Comparison of ENCODE assay signal across 9 mouse cellular contexts in genomic region chr4:136104590-136105337, GRCm38 (mm10). TPM values are rescaled to one million over a fixed set of nuclear protein-coding genes. Genes with fewer than 3 reads are reported as not detected.
DNase-seq lines count a peak whose midpoint lies in the region; ATAC-seq and TF ChIP-seq lines count a peak whose summit lies in the region.
"Had no signal": no experiment of that assay in that cellular context is flagged by ENCODE, and none has a peak within 500 bp of the region (broad histone marks: within the 10 kb centered on the region; RNA-seq: fewer than 3 reads in every experiment).

No protein-coding gene starts in this region.

- peak overlapping the region; percentile 17; the same call in 1 of the 2 replicates for H3K4me3 ChIP-seq in liver, adult 2 months (ENCODE audit: insufficient read depth, low read depth, low read length)
- H3K4me3 ChIP-seq in liver, postnatal 0 days (ENCODE audit: low read depth, low read length) = no peak overlapping the region
- no peak overlapping the region; the same call in 1 of the 2 replicates for H3K4me3 ChIP-seq in heart, embryonic 16.5 days (ENCODE audit: low read length)
- peak overlapping the region; percentile 11; the same call in 1 of the 2 replicates for H3K4me3 ChIP-seq in kidney, postnatal 0 days (replicated peaks; ENCODE audit: low read depth, low read length)
- no peak overlapping the region for H3K4me3 ChIP-seq in midbrain, embryonic 13.5 days (replicated peaks)

- TF ChIP-seq CTCF in liver, adult 2 months (IDR thresholded peaks at IDR 0.05; ENCODE audit: low read depth, low read length) = no peak
- no peak for TF ChIP-seq CTCF in liver, postnatal 0 days (IDR thresholded peaks at IDR 0.05; ENCODE audit: low read depth)
- TF ChIP-seq CTCF in kidney, postnatal 0 days (IDR thresholded peaks at IDR 0.05; ENCODE audit: low read depth) = no peak

- 0 out of 2 replicates have a peak overlapping the region, but pooled peaks have one; percentile 33 for H3K9ac ChIP-seq in liver, adult 2 months (ENCODE audit: low read depth, low read length)
- no peak overlapping the region for H3K9ac ChIP-seq in liver, postnatal 0 days (replicated peaks)
- 0 out of 2 replicates have a peak overlapping the region, but pooled peaks have one; percentile 3 for H3K9ac ChIP-seq in heart, embryonic 16.5 days (ENCODE audit: low read length)
- no peak overlapping the region for H3K9ac ChIP-seq in kidney, postnatal 0 days (ENCODE audit: low read depth, low read length)
- H3K9ac ChIP-seq in midbrain, embryonic 13.5 days (replicated peaks) = peak overlapping the region; percentile 39; the same call in 1 of the 2 replicates

- no peak for TF ChIP-seq POLR2A in liver, adult 2 months (IDR thresholded peaks at IDR 0.05; ENCODE audit: extremely low read depth, insufficient read depth, low read length)

- H3K27me3 ChIP-seq in liver, adult 2 months (ENCODE audit: control insufficient read depth, insufficient read depth, low read length) = no peaks in the 10 kb centered on the region
- H3K27me3 ChIP-seq in liver, postnatal 0 days (ENCODE audit: insufficient read depth, low read length) = no peaks in the 10 kb centered on the region
- H3K27me3 ChIP-seq in heart, embryonic 16.5 days (ENCODE audit: control insufficient read depth, insufficient read depth, low read length) = no peaks in the 10 kb centered on the region
- no peaks in the 10 kb centered on the region for H3K27me3 ChIP-seq in kidney, postnatal 0 days (ENCODE audit: insufficient read depth, low read length)
- H3K27me3 ChIP-seq in midbrain, embryonic 13.5 days = peaks cover 37% of the 10 kb centered on the region
- H3K27me3 ChIP-seq: Patski had no signal

- H3K36me3 ChIP-seq in liver, adult 2 months (ENCODE audit: control insufficient read depth, insufficient read depth, low read length) = no peaks in the 10 kb centered on the region
- no peaks in the 10 kb centered on the region for H3K36me3 ChIP-seq in liver, postnatal 0 days (replicated peaks; ENCODE audit: insufficient read depth, low read length)
- no peaks in the 10 kb centered on the region for H3K36me3 ChIP-seq in heart, embryonic 16.5 days (ENCODE audit: control insufficient read depth, insufficient read depth)
- H3K36me3 ChIP-seq in kidney, postnatal 0 days (ENCODE audit: insufficient read depth, low read length) = no peaks in the 10 kb centered on the region
- H3K36me3 ChIP-seq in midbrain, embryonic 13.5 days = no peaks in the 10 kb centered on the region

- no peak for DNase-seq in liver, adult 2 months (ENCODE audit: extremely low read depth, low read depth, low spot score)
- no peak for DNase-seq in liver, postnatal 0 days
- DNase-seq in embryo, embryonic 10 days (ENCODE audit: low spot score) = peak; percentile 67
- peak; percentile 53 for DNase-seq in kidney, postnatal 0 days (ENCODE audit: low spot score)
- no peak for DNase-seq in spleen, adult 12 weeks (ENCODE audit: low spot score)
- DNase-seq in thymus, postnatal 10 days (ENCODE audit: low spot score in 2 of 2) = no peak

- H3K4me2 ChIP-seq in liver, postnatal 0 days (ENCODE audit: low read depth, low read length) = no peak overlapping the region
- H3K4me2 ChIP-seq in heart, embryonic 16.5 days (ENCODE audit: low read depth, low read length) = peak overlapping the region; percentile 30; the same call in 1 of the 2 replicates
- H3K4me2 ChIP-seq in kidney, postnatal 0 days (ENCODE audit: low read length) = peak overlapping the region; percentile 42
- H3K4me2 ChIP-seq in midbrain, embryonic 13.5 days (replicated peaks) = peak overlapping the region; percentile 25

- 63% methylated on average over 18 of the region's 18 CpGs for WGBS in liver, adult 2 months
- 57% methylated on average over 18 of the region's 18 CpGs for WGBS in liver, postnatal 0 days (ENCODE audit: insufficient replicate concordance)
- WGBS in heart, embryonic 16.5 days = 29% methylated on average over 18 of the region's 18 CpGs
- 11% methylated on average over 18 of the region's 18 CpGs for WGBS in kidney, postnatal 0 days
- WGBS in midbrain, embryonic 13.5 days = 6% methylated on average over 18 of the region's 18 CpGs

- TF ChIP-seq EP300 in liver, postnatal 0 days (IDR thresholded peaks at IDR 0.05; ENCODE audit: low read depth) = no peak

- no peak overlapping the region; the same call in 1 of the 2 replicates for H3K27ac ChIP-seq in liver, adult 2 months (replicated peaks; ENCODE audit: insufficient read depth, low read depth, low read length)
- H3K27ac ChIP-seq in liver, postnatal 0 days (ENCODE audit: low read depth) = no peak overlapping the region
- H3K27ac ChIP-seq in heart, embryonic 16.5 days (ENCODE audit: low read length) = peak overlapping the region; percentile 40; the same call in 1 of the 2 replicates
- peak overlapping the region; percentile 80 for H3K27ac ChIP-seq in kidney, postnatal 0 days
- H3K27ac ChIP-seq in midbrain, embryonic 13.5 days = no peak overlapping the region

- no peaks in the 10 kb centered on the region for H3K4me1 ChIP-seq in liver, adult 2 months (ENCODE audit: control insufficient read depth, insufficient read depth, low read length)
- peaks cover 1% of the 10 kb centered on the region; the same call in 1 of the 2 replicates for H3K4me1 ChIP-seq in liver, postnatal 0 days (ENCODE audit: insufficient read depth)
- peaks cover 8% of the 10 kb centered on the region for H3K4me1 ChIP-seq in heart, embryonic 16.5 days (ENCODE audit: control insufficient read depth, insufficient read depth, low read length)
- H3K4me1 ChIP-seq in kidney, postnatal 0 days (replicated peaks; ENCODE audit: insufficient read depth, low read length) = peaks cover 16% of the 10 kb centered on the region; the same call in 1 of the 2 replicates
- H3K4me1 ChIP-seq in midbrain, embryonic 13.5 days (replicated peaks) = peaks cover 10% of the 10 kb centered on the region

- no peaks in the 10 kb centered on the region for H3K79me2 ChIP-seq in liver, adult 2 months (ENCODE audit: control insufficient read depth, insufficient read depth, low read length)

- no peaks in the 10 kb centered on the region for H3K9me3 ChIP-seq in liver, postnatal 0 days (ENCODE audit: low read length)
- 0 out of 2 replicates have a peak, but pooled peaks cover 2% of the 10 kb centered on the region for H3K9me3 ChIP-seq in heart, embryonic 16.5 days (replicated peaks; ENCODE audit: control insufficient read depth, low read length)
- H3K9me3 ChIP-seq in kidney, postnatal 0 days (replicated peaks; ENCODE audit: low read length) = no peaks in the 10 kb centered on the region
- no peaks in the 10 kb centered on the region for H3K9me3 ChIP-seq in midbrain, embryonic 13.5 days

- ATAC-seq in liver, postnatal 0 days = no peak
- 0 out of 2 replicates have a peak, but pooled peaks have one; percentile 26 for ATAC-seq in heart, embryonic 16.5 days (replicated peaks; ENCODE audit: extremely low read depth, insufficient read depth, low FRiP score)
- peak; percentile 60; the same call in 1 of the 2 replicates for ATAC-seq in kidney, postnatal 0 days (replicated peaks; ENCODE audit: low FRiP score, low read depth)
- ATAC-seq in midbrain, embryonic 13.5 days = 0 out of 2 replicates have a peak, but pooled peaks have one; percentile 48
- ATAC-seq: Patski had no signal

RNA-seq across cellular contexts. Expression of gene Id3, which starts 38.5 kb away (rescaled TPM):
- total RNA-seq in liver, adult 2 months (2014; rRNA removed) = 33.2 and 47.4 TPM in 2 replicates
- 181 and 274 TPM in 2 replicates for polyA plus RNA-seq in liver, adult 2 months (2012; rRNA removed)
- 77.3 and 79.1 TPM in 2 replicates for polyA plus RNA-seq in liver, postnatal 0 days (2015; fragmentation: Nextera tagmentation; extraction: Ambion mirVana)
- polyA plus RNA-seq in heart, embryonic 16.5 days (2015; fragmentation: Nextera tagmentation; extraction: Ambion mirVana) = 218 and 262 TPM in 2 replicates
- 764 and 829 TPM in 2 replicates for polyA plus RNA-seq in kidney, postnatal 0 days (2015; fragmentation: Nextera tagmentation; extraction: Ambion mirVana)
- polyA plus RNA-seq in midbrain, embryonic 13.5 days (2015; fragmentation: Nextera tagmentation; extraction: Ambion mirVana) = 175 and 214 TPM in 2 replicates

RNA-seq across cellular contexts. Expression of gene Rpl11, which starts 51.5 kb away (rescaled TPM):
- total RNA-seq in liver, adult 2 months (2014; rRNA removed) = 474 and 504 TPM in 2 replicates
- polyA plus RNA-seq in liver, adult 2 months (2012; rRNA removed) = 162 and 170 TPM in 2 replicates
- 251 and 260 TPM in 2 replicates for polyA plus RNA-seq in liver, postnatal 0 days (2015; fragmentation: Nextera tagmentation; extraction: Ambion mirVana)
- 211 and 253 TPM in 2 replicates for polyA plus RNA-seq in heart, embryonic 16.5 days (2015; fragmentation: Nextera tagmentation; extraction: Ambion mirVana)
- polyA plus RNA-seq in kidney, postnatal 0 days (2015; fragmentation: Nextera tagmentation; extraction: Ambion mirVana) = 490 and 535 TPM in 2 replicates
- 333 and 348 TPM in 2 replicates for polyA plus RNA-seq in midbrain, embryonic 13.5 days (2015; fragmentation: Nextera tagmentation; extraction: Ambion mirVana)

Comparison
In these comparisons a context has a peak if more than half of its experiments do, and no peak if none do; other contexts are left out.
1. H3K4me3 ChIP-seq: peak in liver, adult 2 months (single experiment) and kidney, postnatal 0 days (single experiment); none in liver, postnatal 0 days (single experiment), heart, embryonic 16.5 days (single experiment) and midbrain, embryonic 13.5 days (single experiment).
2. H3K9ac ChIP-seq: peak in liver, adult 2 months (single experiment), heart, embryonic 16.5 days (single experiment) and midbrain, embryonic 13.5 days (single experiment); none in liver, postnatal 0 days (single experiment) and kidney, postnatal 0 days (single experiment).
3. DNase-seq: peak in embryo, embryonic 10 days (single experiment) and kidney, postnatal 0 days (single experiment); none in liver, adult 2 months (single experiment), liver, postnatal 0 days (single experiment), spleen, adult 12 weeks (single experiment) and thymus, postnatal 10 days (0 of 2).
4. H3K27ac ChIP-seq: peak in heart, embryonic 16.5 days (single experiment) and kidney, postnatal 0 days (single experiment); none in liver, adult 2 months (single experiment), liver, postnatal 0 days (single experiment) and midbrain, embryonic 13.5 days (single experiment).